Mouse (Mus musculus) leukemia stem cell, adult 10-12 weeks (primary cell): ENCODE measurements around the gene Acp2. TPM values are rescaled to one million over a fixed set of nuclear protein-coding genes. Genes with fewer than 3 reads are reported as not detected.

Experiments used
- polyA plus RNA-seq: library from polyadenylated mRNA; stranded (reverse); fragments of >175 nt; gene quantifications from 2 replicates; pipeline ENCODE4 v1.2.3, GENCODE M21; 2012; ENCODE audit warnings: low replicate concordance

The Acp2 gene
- polyA plus RNA-seq, result 3.0 and 18.6 TPM in 2 replicates

DNA sequence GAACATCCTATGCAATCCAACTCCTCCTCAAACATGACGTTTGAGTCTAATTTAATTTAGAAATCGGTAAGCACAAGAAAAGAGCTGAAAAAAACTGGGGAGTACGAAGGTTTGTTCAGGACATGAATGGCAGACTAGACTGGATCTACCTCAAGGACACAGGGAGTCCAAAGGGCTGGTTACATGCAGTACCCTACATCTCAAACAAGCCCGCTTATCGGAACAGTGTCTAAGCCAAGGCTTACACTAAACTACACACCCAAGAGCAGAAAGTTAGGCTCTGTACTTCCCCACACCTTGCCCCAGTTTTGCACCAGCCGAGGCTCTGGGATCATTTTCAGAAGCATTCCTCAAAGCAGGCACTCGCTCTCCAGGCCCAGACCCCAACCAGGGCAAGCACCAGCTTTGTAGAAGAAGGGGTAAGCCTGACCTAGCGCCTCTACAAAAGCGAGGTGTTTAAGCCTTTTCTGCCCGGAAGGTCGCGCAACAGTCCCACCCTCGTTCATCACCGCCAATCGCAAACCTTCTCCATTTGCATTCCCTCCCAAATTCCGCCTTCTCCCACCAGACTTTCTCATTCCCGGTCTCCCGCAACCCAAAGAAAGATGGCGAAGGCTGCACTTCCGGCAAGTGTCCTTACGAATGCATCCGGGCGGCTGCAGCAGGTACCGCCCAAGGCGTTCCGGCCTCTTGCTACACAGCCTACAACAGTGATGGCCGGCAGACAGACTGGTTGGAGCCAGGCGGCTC lies at the start of gene Acp2, which contains the start of gene Nr1h3:
TSS of gene Acp2 (plus strand) at position 664 of the 750 bp plus-strand sequence.
TSS of gene Nr1h3 (minus strand) at position 613 of the 750 bp plus-strand sequence.

DNA sequence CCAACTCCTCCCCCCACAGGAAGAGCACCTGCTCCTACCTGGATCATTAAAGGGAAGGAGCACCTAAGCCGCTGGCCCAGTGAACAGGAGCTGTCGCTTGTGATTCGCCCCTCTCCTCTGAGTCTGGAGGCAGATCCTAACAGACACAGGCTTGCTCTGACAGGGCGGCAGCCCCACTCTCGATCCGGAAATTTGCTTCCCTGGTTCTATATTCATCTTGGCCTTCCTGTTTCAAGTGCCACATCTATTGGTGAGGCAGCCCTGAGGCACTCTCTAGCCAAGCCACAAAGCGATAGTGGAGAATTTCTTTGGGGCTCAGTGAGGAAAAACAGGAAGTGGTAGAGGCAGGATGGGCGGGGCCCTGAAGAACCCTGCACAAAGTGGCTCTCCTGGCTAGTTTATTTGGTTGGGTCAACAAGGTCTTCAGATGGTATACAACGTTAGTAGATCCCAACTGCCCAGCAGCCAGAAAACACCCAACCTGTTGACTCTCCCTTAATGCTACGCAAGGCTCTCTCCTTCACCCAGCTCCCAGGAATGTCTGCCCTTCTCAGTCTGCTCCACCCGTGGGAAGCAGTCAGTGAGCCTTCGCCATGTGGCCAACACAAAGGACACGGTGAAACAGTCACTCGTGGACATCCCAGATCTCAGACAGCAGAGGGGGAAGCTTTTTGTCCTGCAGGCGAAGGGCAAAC lies 18.8 kb upstream of the Acp2 start, which contains the start of gene Madd:
TSS of gene Madd (minus strand) at position 127 of the 695 bp plus-strand sequence.

GRCm38 (mm10) chr2:91236601-91237510 lies 34.2 kb downstream of the Acp2 start, which contains the start of gene Ddb2:
Gene Ddb2 (minus strand): TSS chr2:91236982.

GRCm38 (mm10) chr2:91255661-91256150 lies 53.0 kb downstream of the Acp2 start, which contains the start of gene Pacsin3:
Gene Pacsin3 (plus strand): TSS chr2:91255954.

Other genes with a start within 250 kb of the Acp2 start
- 0.19 and 0.36 TPM in 2 replicates for gene Rapsn, start 167.3 kb upstream of the Acp2 start, polyA plus RNA-seq
- 50.2 and 74.8 TPM in 2 replicates for gene Psmc3, start 148.9 kb upstream of the Acp2 start, polyA plus RNA-seq
- gene Slc39a13, start 132.5 kb upstream of the Acp2 start, polyA plus RNA-seq, result 13.6 and 25.4 TPM in 2 replicates
- gene Spi1, start 120.5 kb upstream of the Acp2 start, polyA plus RNA-seq, result 25.7 and 55.7 TPM in 2 replicates
- gene Mybpc3, start 84.7 kb upstream of the Acp2 start, polyA plus RNA-seq, result 0.06 and 0.17 TPM in 2 replicates
- gene Madd, start 19.0 kb upstream of the Acp2 start, polyA plus RNA-seq, result 5.4 and 8.6 TPM in 2 replicates
- 8.0 and 13.7 TPM in 2 replicates for gene Nr1h3, start 51 bp upstream of the Acp2 start, polyA plus RNA-seq
- 0.79 and 0.96 TPM in 2 replicates for gene Ddb2, start 34.1 kb downstream of the Acp2 start, polyA plus RNA-seq
- gene Pacsin3, start 53.1 kb downstream of the Acp2 start, polyA plus RNA-seq, result 0.63 and 3.1 TPM in 2 replicates
- gene Arfgap2, start 62.1 kb downstream of the Acp2 start, polyA plus RNA-seq, result 7.9 and 37.0 TPM in 2 replicates
- 3.9 and 5.0 TPM in 2 replicates for gene 1110051M20Rik, start 241.8 kb downstream of the Acp2 start, polyA plus RNA-seq